ENCODE assay signal across 9 mouse cellular contexts in genomic region chr15:12550376-12550775, GRCm38 (mm10).
A peak's percentile ranks its signal among the peaks of the same experiment; 100 is the strongest.
DNase-seq lines count a peak whose midpoint lies in the region; ATAC-seq and TF ChIP-seq lines count a peak whose summit lies in the region.
"Had no signal": no experiment of that assay in that cellular context is flagged by ENCODE, and none has a peak within 500 bp of the region (broad histone marks: within the 10 kb centered on the region; RNA-seq: fewer than 3 reads in every experiment).

No protein-coding gene starts in this region.

- no peak for DNase-seq in testis, postnatal 10 days (ENCODE audit: low spot score)
- peak; percentile 20 to 53 for DNase-seq in kidney, postnatal 25 days
- DNase-seq in urinary bladder, postnatal 36 days (ENCODE audit: low spot score in 2 of 2) = peak; percentile 44 to 48
- DNase-seq in embryo, embryonic 10.5 days (ENCODE audit: low spot score) = no peak
- DNase-seq in spleen, postnatal 14 days (ENCODE audit: low spot score in 2 of 2) = no peak
- no peak for DNase-seq in layer of hippocampus, postnatal 10 days (ENCODE audit: low spot score in 2 of 2)

- H3K4me2 ChIP-seq in heart, embryonic 15.5 days = peak overlapping the region; percentile 90

- no peak overlapping the region for H3K9ac ChIP-seq in heart, embryonic 15.5 days

- no peak for TF ChIP-seq CTCF in testis, adult 2 months (IDR thresholded peaks at IDR 0.05; ENCODE audit: control insufficient read depth, insufficient read depth, insufficient replicate concordance, low read depth, low read length)

- ATAC-seq in heart, embryonic 15.5 days (replicated peaks; ENCODE audit: insufficient number of reproducible peaks, insufficient read depth, low FRiP score, low read depth) = no peak

- no peaks in the 10 kb centered on the region for H3K9me3 ChIP-seq in heart, embryonic 15.5 days (replicated peaks)

- no peak overlapping the region for H3K4me3 ChIP-seq in testis, adult 2 months (ENCODE audit: control insufficient read depth, low read depth, low read length)
- H3K4me3 ChIP-seq in heart, embryonic 15.5 days = peak overlapping the region; percentile 58; the same call in 1 of the 2 replicates

- peaks cover 8% of the 10 kb centered on the region for H3K4me1 ChIP-seq in testis, adult 2 months (ENCODE audit: control insufficient read depth, insufficient read depth, low read length)
- peaks cover 33% of the 10 kb centered on the region for H3K4me1 ChIP-seq in heart, embryonic 15.5 days (replicated peaks)

- no peak for TF ChIP-seq POLR2A in testis, adult 2 months (IDR thresholded peaks at IDR 0.05; ENCODE audit: control insufficient read depth, low read depth, low read length)

- WGBS in heart, embryonic 15.5 days = 39% methylated on average over 9 of the region's 9 CpGs

- H3K27ac ChIP-seq in testis, adult 2 months (ENCODE audit: control insufficient read depth, insufficient read depth, low read depth, low read length) = peak overlapping the region; percentile 41; the same call in 1 of the 2 replicates
- H3K27ac ChIP-seq in heart, embryonic 15.5 days = peak overlapping the region; percentile 56; the same call in 1 of the 2 replicates
- H3K27ac ChIP-seq: macrophage had no signal

- no peaks in the 10 kb centered on the region for H3K27me3 ChIP-seq in testis, adult 2 months (ENCODE audit: control insufficient read depth, insufficient read depth, low read length)
- H3K27me3 ChIP-seq in heart, embryonic 15.5 days = no peaks in the 10 kb centered on the region

- H3K36me3 ChIP-seq in testis, adult 2 months (ENCODE audit: control insufficient read depth, insufficient read depth, low read length) = no peaks in the 10 kb centered on the region
- no peaks in the 10 kb centered on the region for H3K36me3 ChIP-seq in heart, embryonic 15.5 days

Comparison
In these comparisons a context has a peak if more than half of its experiments do, and no peak if none do; other contexts are left out.
1. DNase-seq: peak in kidney, postnatal 25 days (2 of 2) and urinary bladder, postnatal 36 days (2 of 2); none in testis, postnatal 10 days (single experiment), embryo, embryonic 10.5 days (single experiment), spleen, postnatal 14 days (0 of 2) and layer of hippocampus, postnatal 10 days (0 of 2).